Mouse (Mus musculus) hindbrain, embryonic 11.5 days (tissue): ENCODE results near the gene Ppp5c. TPM values are rescaled to one million over a fixed set of nuclear protein-coding genes. Genes with fewer than 3 reads are reported as not detected.

Source experiments
- ATAC-seq: fragments of 200-750 bp; cut with Nextera tagmentation; 2 replicates; pipeline ENCODE4 v1.8.0; 2017; ENCODE audit warnings: mild to moderate bottlenecking, moderate TSS enrichment, moderate library complexity; ENCODE audit not compliant: low FRiP score
- DNase-seq: peaks from one replicate; pipeline ENCODE4 v3.0.0-alpha.2; 2015; ENCODE audit warnings: low spot score
- H3K27ac ChIP-seq: fragments of 300-500 bp; sonication (generic); 2 replicates; pipeline ENCODE4 v1.5.1; 2014; ENCODE audit warnings: mild to moderate bottlenecking, low read depth, low read length
- H3K27me3 ChIP-seq: fragments of 300-500 bp; sonication (generic); 2 replicates; pipeline ENCODE4 v1.6.1; 2014; ENCODE audit warnings: mild to moderate bottlenecking, low read length, moderate library complexity, mixed read lengths; ENCODE audit not compliant: control insufficient read depth, insufficient read depth
- H3K36me3 ChIP-seq: fragments of 300-500 bp; sonication (generic); 2 replicates; pipeline ENCODE4 v1.6.1; 2014; ENCODE audit warnings: mild to moderate bottlenecking, low read length, moderate library complexity, mixed read lengths; ENCODE audit not compliant: control insufficient read depth, insufficient read depth
- H3K4me1 ChIP-seq: fragments of 300-500 bp; sonication (generic); replicated peaks from 2 replicates; pipeline ENCODE4 v1.6.1; 2014; ENCODE audit warnings: low read length, mixed read lengths; ENCODE audit not compliant: control insufficient read depth, insufficient read depth
- H3K4me2 ChIP-seq: fragments of 300-500 bp; sonication (generic); replicated peaks from 2 replicates; pipeline ENCODE4 v1.6.1; 2014; ENCODE audit warnings: mild to moderate bottlenecking, low read depth, low read length
- H3K4me3 ChIP-seq: fragments of 300-500 bp; sonication (generic); 2 replicates; pipeline ENCODE4 v1.5.1; 2014; ENCODE audit warnings: low read depth, low read length
- H3K9ac ChIP-seq: fragments of 300-500 bp; sonication (generic); 2 replicates; pipeline ENCODE4 v1.6.1; 2014; ENCODE audit warnings: low read depth, low read length
- H3K9me3 ChIP-seq: fragments of 300-500 bp; sonication (generic); 2 replicates; pipeline ENCODE4 v1.6.1; 2016; ENCODE audit warnings: low read length; ENCODE audit not compliant: control insufficient read depth
- WGBS: fragments of 180-500 bp; shearing (Covaris S2); extraction: QIAGEN DNeasy Blood & Tissue Kit; methylation state at CpG from one replicate; pipeline ENCODE4 v1.1.7; 2014; 5-methylcytosine and 5-hydroxymethylcytosine counted together
- polyA plus RNA-seq: library from polyadenylated mRNA; unstranded; fragments of >200 nt; fragmentation: Nextera tagmentation; extraction: Ambion mirVana; gene quantifications from 2 replicates; pipeline ENCODE4 v1.2.1, GENCODE M21; 2014

Ppp5c gene
- polyA plus RNA-seq, 1 experiment from 2014 or later, result 96.9 TPM

DNA sequence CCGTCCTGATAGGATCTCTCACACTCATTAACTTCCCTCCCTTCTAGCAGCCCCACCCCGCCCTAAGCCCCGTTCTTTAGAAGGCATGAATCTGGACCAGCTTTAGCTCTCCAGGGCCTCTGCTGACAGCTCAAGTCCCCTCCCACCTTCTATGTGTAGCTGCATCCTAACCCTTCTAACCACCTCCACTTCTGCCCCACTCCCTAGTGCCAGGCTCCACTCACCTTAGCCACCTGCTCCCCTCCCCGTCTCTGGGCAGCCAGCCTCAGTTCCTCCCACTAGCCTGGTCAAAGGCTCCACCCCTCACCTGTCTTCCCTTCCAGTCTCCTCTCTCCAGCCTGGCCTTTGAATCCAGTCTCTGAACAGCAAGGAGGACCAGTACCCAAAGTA, 2.2 kb downstream of the Ppp5c start:
- DNase-seq (no peak), ATAC-seq (no peak)
- Histone ChIP-seq H3K4me1 (peaks cover 3% of the 10 kb centered on the region), H3K27me3 (no peaks in the 10 kb centered on the region), H3K36me3 (peaks cover 14% of the 10 kb centered on the region), H3K9ac (no peak overlapping the region), H3K27ac (no peak overlapping the region), H3K4me2 (no peak overlapping the region), H3K4me3 (no peak overlapping the region), H3K9me3 (no peaks in the 10 kb centered on the region)
- WGBS, result 82% methylated on average over 4 of the region's 4 CpGs

- Histone ChIP-seq H3K4me3 (no peak overlapping the region), H3K36me3 (peaks cover 16% of the 10 kb centered on the region)
- DNase-seq, result no peak
Measured at GRCm38 (mm10) chr7:17024814-17025504, 2.8 kb downstream of the Ppp5c start.

GRCm38 (mm10) chr7:17024141-17024540, 3.6 kb downstream of the Ppp5c start:
- H3K27ac ChIP-seq, result no peak overlapping the region
- no peaks in the 10 kb centered on the region for H3K27me3 ChIP-seq
- ATAC-seq (no peak), DNase-seq (no peak)
- H3K4me1 ChIP-seq, result peaks cover 3% of the 10 kb centered on the region
- peaks cover 17% of the 10 kb centered on the region for H3K36me3 ChIP-seq
- H3K9ac ChIP-seq, result no peak overlapping the region
- H3K4me2 ChIP-seq, result no peak overlapping the region
- WGBS, result 91% methylated on average over 6 of the region's 6 CpGs
- H3K4me3 ChIP-seq, result no peak overlapping the region
- H3K9me3 ChIP-seq, result no peaks in the 10 kb centered on the region

More at GRCm38 (mm10) chr7:17024814-17025504, 2.8 kb downstream of the Ppp5c start:
- no peak overlapping the region for H3K4me2 ChIP-seq
- no peaks in the 10 kb centered on the region for H3K9me3 ChIP-seq
- no peak overlapping the region for H3K9ac ChIP-seq
- peaks cover 3% of the 10 kb centered on the region for H3K4me1 ChIP-seq
- WGBS, result 93% methylated on average over 10 of the region's 10 CpGs
- H3K27me3 ChIP-seq, result no peaks in the 10 kb centered on the region
- H3K27ac ChIP-seq, result no peak overlapping the region
- ATAC-seq, result no peak

- Histone ChIP-seq H3K9me3 (no peaks in the 10 kb centered on the region), H3K27ac (no peak overlapping the region), H3K4me2 (no peak overlapping the region), H3K27me3 (no peaks in the 10 kb centered on the region), H3K9ac (no peak overlapping the region), H3K4me3 (no peak overlapping the region), H3K4me1 (peaks cover 3% of the 10 kb centered on the region), H3K36me3 (peaks cover 17% of the 10 kb centered on the region)
- WGBS, result 87% methylated on average over 4 of the region's 4 CpGs
- ATAC-seq, result no peak
- no peak for DNase-seq
Measured at GRCm38 (mm10) chr7:17023701-17024100, 4.0 kb downstream of the Ppp5c start.

GRCm38 (mm10) chr7:17022176-17022575, 5.5 kb downstream of the Ppp5c start:
- Histone ChIP-seq H3K4me3 (no peak overlapping the region), H3K36me3 (peaks cover 19% of the 10 kb centered on the region), H3K27me3 (no peaks in the 10 kb centered on the region), H3K9me3 (no peaks in the 10 kb centered on the region), H3K9ac (no peak overlapping the region), H3K27ac (no peak overlapping the region), H3K4me2 (no peak overlapping the region), H3K4me1 (peaks cover 3% of the 10 kb centered on the region)
- DNase-seq (no peak), ATAC-seq (no peak)
- WGBS, result 95% methylated on average over 15 of the region's 15 CpGs

DNA sequence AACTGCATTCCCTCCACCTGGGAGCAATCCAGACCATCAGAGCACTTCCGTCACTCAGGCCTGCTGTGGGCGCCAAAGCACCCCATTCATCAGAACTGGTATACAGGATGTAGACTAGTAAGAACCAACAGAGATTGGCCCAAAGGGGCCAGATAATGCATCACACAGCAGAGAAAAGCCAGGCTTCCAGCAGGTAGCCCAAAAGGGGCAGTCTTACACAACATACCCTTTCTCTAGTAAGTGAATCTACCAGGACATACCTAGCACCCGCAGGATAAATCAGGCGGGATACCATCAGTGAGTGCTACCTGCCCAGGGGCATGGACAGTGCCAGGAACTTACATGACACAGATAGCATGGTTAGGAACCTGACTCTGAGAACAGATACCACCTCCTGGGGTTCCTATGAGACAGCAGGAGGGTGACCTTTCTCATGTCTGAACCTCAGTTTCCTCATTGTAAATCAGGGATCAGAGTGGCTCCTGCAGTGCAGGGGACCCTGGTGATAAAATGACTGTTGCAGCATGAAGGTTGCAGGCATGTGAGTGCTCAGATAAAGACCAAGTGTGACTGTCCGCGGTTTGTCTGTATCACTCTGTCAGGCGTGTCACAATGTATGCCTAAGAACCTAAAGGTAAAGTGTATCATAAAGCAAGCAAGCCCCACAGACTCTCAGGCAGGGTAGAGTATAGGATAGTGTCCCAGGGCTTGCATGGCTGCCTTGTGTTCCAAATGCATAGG, 8.1 kb downstream of the Ppp5c start:
- H3K27ac ChIP-seq, result no peak overlapping the region
- H3K9ac ChIP-seq, result no peak overlapping the region
- 92% methylated on average over 7 of the region's 7 CpGs for WGBS
- peaks cover 24% of the 10 kb centered on the region for H3K36me3 ChIP-seq
- no peak overlapping the region for H3K4me2 ChIP-seq
- ATAC-seq (no peak), DNase-seq (no peak)
- no peaks in the 10 kb centered on the region for H3K27me3 ChIP-seq
- no peaks in the 10 kb centered on the region for H3K9me3 ChIP-seq
- no peaks in the 10 kb centered on the region for H3K4me1 ChIP-seq
- no peak overlapping the region for H3K4me3 ChIP-seq

DNA sequence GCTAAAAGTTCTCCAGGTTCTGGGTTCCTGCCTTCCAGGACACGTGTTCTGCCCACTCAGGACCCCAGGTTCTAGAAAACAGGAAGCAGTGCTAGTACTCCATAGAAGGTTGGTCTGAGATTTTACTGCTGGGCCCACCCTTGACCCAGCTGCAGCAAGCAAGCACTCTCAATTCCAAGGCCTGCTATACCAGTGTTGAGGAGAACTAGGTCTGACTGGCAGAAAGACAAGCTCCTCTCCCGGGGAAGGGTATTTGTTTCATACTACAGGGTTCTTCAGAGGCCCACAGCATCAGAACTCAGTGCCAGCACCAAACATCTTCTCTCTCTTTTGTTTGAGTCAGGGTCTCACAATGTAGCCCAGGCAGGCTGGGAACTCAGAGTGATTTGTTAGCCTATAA, 9.8 kb downstream of the Ppp5c start:
- H3K4me1 ChIP-seq, result no peaks in the 10 kb centered on the region
- H3K27ac ChIP-seq, result no peak overlapping the region
- H3K4me2 ChIP-seq, result no peak overlapping the region
- H3K36me3 ChIP-seq, result peaks cover 24% of the 10 kb centered on the region
- no peaks in the 10 kb centered on the region for H3K9me3 ChIP-seq
- H3K9ac ChIP-seq, result no peak overlapping the region
- H3K4me3 ChIP-seq, result no peak overlapping the region
- H3K27me3 ChIP-seq, result no peaks in the 10 kb centered on the region
- 92% methylated on average over 2 of the region's 2 CpGs for WGBS
- ATAC-seq (no peak), DNase-seq (no peak)

GRCm38 (mm10) chr7:17017036-17017435, 10.7 kb downstream of the Ppp5c start:
- ATAC-seq, result no peak
- no peaks in the 10 kb centered on the region for H3K4me1 ChIP-seq
- DNase-seq, result no peak
- peaks cover 22% of the 10 kb centered on the region for H3K36me3 ChIP-seq
- 92% methylated on average over 1 of the region's 1 CpGs for WGBS
- H3K4me3 ChIP-seq, result no peak overlapping the region
- H3K27ac ChIP-seq, result no peak overlapping the region
- no peak overlapping the region for H3K4me2 ChIP-seq
- H3K9me3 ChIP-seq, result no peaks in the 10 kb centered on the region
- no peaks in the 10 kb centered on the region for H3K27me3 ChIP-seq
- H3K9ac ChIP-seq, result no peak overlapping the region

DNA sequence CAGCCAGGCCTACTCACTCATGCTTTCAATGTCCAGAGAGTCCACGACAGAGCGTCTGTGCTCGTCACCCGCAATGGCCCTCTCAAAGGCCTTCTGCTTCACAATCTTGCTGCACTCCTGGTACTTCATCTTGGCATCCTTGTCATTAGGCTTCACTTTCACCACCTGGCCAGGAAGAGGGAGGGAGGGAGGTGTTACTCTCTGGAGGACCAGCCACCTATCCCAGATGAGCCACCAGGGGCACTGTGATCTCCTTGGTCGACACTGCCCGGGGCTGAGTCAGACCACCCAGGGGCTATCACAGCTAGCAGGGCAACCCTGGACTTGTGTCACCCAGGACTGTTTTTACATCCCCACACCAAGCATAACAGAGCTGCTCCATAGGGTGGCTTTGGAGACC, 12.3 kb downstream of the Ppp5c start:
- Histone ChIP-seq H3K27me3 (no peaks in the 10 kb centered on the region), H3K4me3 (no peak overlapping the region), H3K4me2 (no peak overlapping the region), H3K9ac (no peak overlapping the region), H3K36me3 (peaks cover 13% of the 10 kb centered on the region; the same call in 1 of the 2 replicates), H3K4me1 (no peaks in the 10 kb centered on the region), H3K9me3 (no peaks in the 10 kb centered on the region), H3K27ac (no peak overlapping the region)
- ATAC-seq (no peak), DNase-seq (no peak)
- 85% methylated on average over 6 of the region's 6 CpGs for WGBS
